Mouse (Mus musculus) ES-E14 (cell line): ENCODE measurements at regions not wholly inside any gene's neighbourhood (a gene's known extent, or its start where the extent isn't known, plus 50 kb on each side); places are given as distances from the start of the nearest gene placed in this dataset.

Source experiments
- DNase-seq: peaks from one replicate; pipeline ENCODE4 v3.0.0-alpha.2; 2013; ENCODE audit warnings: low read depth, low spot score
- H3K27ac ChIP-seq: 2 replicates; pipeline ENCODE4 v1.5.1; 2012; ENCODE audit warnings: low read depth, mild to moderate bottlenecking, low read length, moderate library complexity, mixed read lengths; ENCODE audit not compliant: poor library complexity, insufficient read depth, severe bottlenecking
- H3K36me3 ChIP-seq: 2 replicates; pipeline ENCODE4 v1.6.1; 2012; ENCODE audit warnings: mild to moderate bottlenecking, low read length, moderate library complexity, mixed read lengths; ENCODE audit not compliant: control insufficient read depth, poor library complexity, insufficient read depth, severe bottlenecking
- H3K4me1 ChIP-seq, 2 experiments: fragments of 150-350 bp in 1 of 2; sonication (generic) in 1 of 2; 2 replicates each; pipeline ENCODE4 v1.6.1; 2012; ENCODE audit warnings: low read length in 2 of 2, mild to moderate bottlenecking in 1 of 2, mixed read lengths in 1 of 2; ENCODE audit not compliant: control insufficient read depth in 2 of 2, insufficient read depth in 2 of 2, poor library complexity in 1 of 2
- H3K4me3 ChIP-seq, 2 experiments: fragments of 150-350 bp in 1 of 2; sonication (generic) in 1 of 2; 2 replicates each; pipeline ENCODE4 v1.5.1; 2012; ENCODE audit warnings: low read length in 2 of 2, low read depth in 1 of 2, mild to moderate bottlenecking in 1 of 2, mixed read lengths in 1 of 2; ENCODE audit not compliant: insufficient read depth in 1 of 2, poor library complexity in 1 of 2, severe bottlenecking in 1 of 2
- H3K9ac ChIP-seq: 2 replicates; pipeline ENCODE4 v1.6.1; 2012; ENCODE audit warnings: low read depth, mild to moderate bottlenecking, low read length, mixed read lengths; ENCODE audit not compliant: poor library complexity, insufficient read depth, severe bottlenecking
- H3K9me3 ChIP-seq: fragments of 150-350 bp; sonication (generic); 2 replicates; pipeline ENCODE4 v1.6.1; 2012; ENCODE audit warnings: low read depth, mild to moderate bottlenecking, low read length; ENCODE audit not compliant: control insufficient read depth, insufficient read depth
- CHD2 ChIP-seq: IDR thresholded peaks from 2 replicates; pipeline ENCODE4 v1.6.1; 2014; ENCODE audit warnings: mild to moderate bottlenecking, low read depth, low read length, inconsistent platforms
- HCFC1 ChIP-seq: IDR thresholded peaks from 2 replicates; pipeline ENCODE4 v1.6.1; 2012; ENCODE audit warnings: low read length, inconsistent platforms, borderline replicate concordance; ENCODE audit not compliant: insufficient read depth
- MAFK ChIP-seq: IDR thresholded peaks from 2 replicates; pipeline ENCODE4 v1.6.1; 2014; ENCODE audit warnings: mild to moderate bottlenecking, low read depth, low read length, inconsistent platforms; ENCODE audit not compliant: insufficient read depth
- ZC3H11A ChIP-seq: IDR thresholded peaks from 2 replicates; pipeline ENCODE4 v1.6.1; 2012; ENCODE audit warnings: low read depth, mild to moderate bottlenecking, inconsistent platforms, low read length, borderline replicate concordance
- ZNF384 ChIP-seq: IDR thresholded peaks from 2 replicates; pipeline ENCODE4 v1.6.1; 2012; ENCODE audit warnings: low read depth, low read length, inconsistent platforms
- in situ Hi-C, 2 experiments: fragments of 600-800 bp; cut with MboI; formaldehyde crosslinking; loops; one replicate each; pipeline ENCODE4 v1.15.1; 2025; ENCODE audit warnings: low sequenced_read_pairs in 2 of 2, inconsistent platforms in 1 of 2; ENCODE audit not compliant: unreplicated experiment in 2 of 2

GRCm38 (mm10) chr3:130922812-130923614 is 187.3 kb upstream of the Lef1 start:
- in situ Hi-C loops = no loop called here
- Histone ChIP-seq H3K4me3 (no peak overlapping the region), H3K9me3 (no peaks in the 10 kb centered on the region), H3K27ac (no peak overlapping the region), H3K4me1 (no peaks in the 10 kb centered on the region), H3K9ac (no peak overlapping the region), H3K36me3 (no peaks in the 10 kb centered on the region; the same call in 1 of the 2 replicates)
- TF ChIP-seq HCFC1 (no peak), CHD2 (no peak), ZNF384 (no peak), ZC3H11A (no peak), MAFK (no peak)
- DNase-seq = no peak

- Histone ChIP-seq H3K4me1 (no peaks in the 10 kb centered on the region), H3K4me3 (no peak overlapping the region), H3K9me3 (peaks cover 4% of the 10 kb centered on the region), H3K27ac (no peak overlapping the region), H3K36me3 (no peaks in the 10 kb centered on the region; the same call in 1 of the 2 replicates), H3K9ac (no peak overlapping the region)
- in situ Hi-C loops = no loop called here
- DNase-seq = no peak
- no peak for TF ChIP-seq ZC3H11A
- no peak for TF ChIP-seq CHD2
- TF ChIP-seq MAFK = no peak
- no peak for TF ChIP-seq HCFC1
- no peak for TF ChIP-seq ZNF384
Measured at GRCm38 (mm10) chr3:130921621-130922245, 188.5 kb upstream of the Lef1 start.

GRCm38 (mm10) chr3:130913812-130914211 is 183.6 kb upstream of the Rpl34 start:
- Histone ChIP-seq H3K9ac (no peak overlapping the region), H3K4me3 (no peak overlapping the region), H3K9me3 (peaks cover 4% of the 10 kb centered on the region), H3K27ac (no peak overlapping the region), H3K36me3 (no peaks in the 10 kb centered on the region), H3K4me1 (no peaks in the 10 kb centered on the region)
- no peak for TF ChIP-seq MAFK
- no peak for TF ChIP-seq CHD2
- no peak for TF ChIP-seq ZNF384
- TF ChIP-seq ZC3H11A = no peak
- no peak for TF ChIP-seq HCFC1
- in situ Hi-C loops = no loop called here
- no peak for DNase-seq

GRCm38 (mm10) chr3:130905101-130905500 is 174.9 kb upstream of the Rpl34 start:
- Histone ChIP-seq H3K4me3 (no peak overlapping the region), H3K9ac (no peak overlapping the region), H3K9me3 (no peaks in the 10 kb centered on the region), H3K4me1 (peaks cover 0 to 2% of the 10 kb centered on the region in 2 experiments; a peak in 1 of 4 replicates), H3K36me3 (no peaks in the 10 kb centered on the region), H3K27ac (no peak overlapping the region)
- no peak for DNase-seq
- TF ChIP-seq ZNF384 (no peak), HCFC1 (no peak), ZC3H11A (no peak), MAFK (no peak)
- in situ Hi-C loops = no loop called here
